Mouse (Mus musculus) ZHBTc4 (cell line): ENCODE results near the gene Nup210l.
"Not testable (repeated sequence)": the region's sequence is repeated elsewhere in the genome, so short reads cannot be mapped to it uniquely, and the experiment has no call there.

ENCODE experiments used
- DNase-seq: peaks from one replicate; pipeline ENCODE4 v3.0.0-alpha.2; 2011; ENCODE audit warnings: low read depth, low spot score

The Nup210l gene

DNA sequence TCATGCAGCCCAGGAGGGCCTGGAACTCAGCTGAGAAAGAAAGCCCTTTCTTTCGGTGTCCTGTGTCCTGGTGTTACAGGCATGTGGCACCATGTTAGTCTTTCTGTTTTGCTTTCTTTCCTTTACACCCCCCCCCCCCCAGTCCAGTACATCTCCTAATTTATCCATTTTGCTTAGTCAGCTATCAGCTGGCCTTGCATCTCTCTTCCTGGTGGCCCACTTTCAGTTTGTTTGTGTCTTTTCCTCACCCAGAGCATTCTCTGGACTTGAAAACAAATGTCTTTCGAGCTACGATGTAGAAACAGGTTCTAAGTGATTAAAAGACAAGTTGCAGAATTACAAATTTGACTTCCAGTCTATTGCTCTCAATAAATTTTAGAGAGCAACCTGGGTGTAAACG is 118.5 kb downstream of the Nup210l start:
- DNase-seq: no peak

DNA sequence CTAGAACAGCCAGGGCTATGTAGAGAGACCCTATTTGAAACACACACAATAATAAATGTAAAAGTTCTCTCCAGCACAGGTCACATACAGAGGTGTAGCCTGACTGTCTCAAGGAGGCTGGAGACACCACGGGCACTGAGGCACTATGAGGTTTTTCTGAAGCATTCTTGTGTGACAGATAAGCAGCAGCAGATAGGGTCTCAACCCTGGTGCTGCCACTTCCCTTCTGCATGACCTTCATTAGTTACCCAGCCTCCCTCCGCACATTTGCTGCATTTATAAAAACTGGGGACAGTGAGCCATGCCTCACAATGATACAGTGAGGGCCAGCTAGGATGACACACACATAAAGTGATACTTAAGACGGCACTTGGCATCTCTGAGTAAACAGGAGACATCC is 119.0 kb downstream of the Nup210l start:
- DNase-seq: no peak

DNA sequence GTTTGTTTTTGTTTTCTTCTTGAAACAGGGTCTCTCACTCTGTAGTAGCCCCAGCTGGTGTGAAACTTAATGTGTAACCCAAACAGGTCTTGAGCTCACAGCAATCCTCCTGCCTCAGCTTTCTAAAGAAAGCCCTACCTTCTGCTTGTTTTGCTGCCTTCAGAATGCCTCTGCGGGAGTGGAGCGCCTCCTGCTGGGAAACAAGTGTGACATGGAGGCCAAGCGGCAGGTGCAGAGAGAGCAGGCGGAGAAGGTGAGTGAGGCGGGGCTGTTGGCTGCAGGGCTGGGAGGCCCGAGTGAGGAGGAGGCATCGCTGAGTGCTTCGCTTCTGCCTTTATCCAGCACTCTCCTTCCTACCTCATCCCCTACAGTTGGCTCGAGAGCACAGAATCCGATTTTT is 120.4 kb downstream of the Nup210l start:
- peak; percentile 90 for DNase-seq

DNA sequence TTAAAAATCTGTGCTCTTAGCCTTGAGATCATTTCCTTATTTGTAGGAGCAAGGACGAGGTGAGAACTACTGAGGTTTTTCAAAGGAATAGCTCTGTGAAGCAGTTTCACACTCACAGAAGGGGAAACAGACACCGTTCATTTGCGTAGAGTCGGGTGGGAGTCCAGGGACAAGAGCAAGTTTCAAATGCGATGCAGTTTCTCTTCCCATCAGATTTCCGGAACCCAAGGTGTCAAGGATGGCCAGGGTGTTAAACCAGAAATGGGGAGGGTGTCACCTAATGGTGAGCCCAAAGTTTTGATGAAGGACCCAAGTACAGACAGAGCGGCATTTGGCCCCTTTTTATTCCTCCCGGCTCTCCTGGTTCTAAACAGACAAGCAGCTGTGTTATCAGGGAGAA is 127.1 kb downstream of the Nup210l start:
- no peak for DNase-seq

DNA sequence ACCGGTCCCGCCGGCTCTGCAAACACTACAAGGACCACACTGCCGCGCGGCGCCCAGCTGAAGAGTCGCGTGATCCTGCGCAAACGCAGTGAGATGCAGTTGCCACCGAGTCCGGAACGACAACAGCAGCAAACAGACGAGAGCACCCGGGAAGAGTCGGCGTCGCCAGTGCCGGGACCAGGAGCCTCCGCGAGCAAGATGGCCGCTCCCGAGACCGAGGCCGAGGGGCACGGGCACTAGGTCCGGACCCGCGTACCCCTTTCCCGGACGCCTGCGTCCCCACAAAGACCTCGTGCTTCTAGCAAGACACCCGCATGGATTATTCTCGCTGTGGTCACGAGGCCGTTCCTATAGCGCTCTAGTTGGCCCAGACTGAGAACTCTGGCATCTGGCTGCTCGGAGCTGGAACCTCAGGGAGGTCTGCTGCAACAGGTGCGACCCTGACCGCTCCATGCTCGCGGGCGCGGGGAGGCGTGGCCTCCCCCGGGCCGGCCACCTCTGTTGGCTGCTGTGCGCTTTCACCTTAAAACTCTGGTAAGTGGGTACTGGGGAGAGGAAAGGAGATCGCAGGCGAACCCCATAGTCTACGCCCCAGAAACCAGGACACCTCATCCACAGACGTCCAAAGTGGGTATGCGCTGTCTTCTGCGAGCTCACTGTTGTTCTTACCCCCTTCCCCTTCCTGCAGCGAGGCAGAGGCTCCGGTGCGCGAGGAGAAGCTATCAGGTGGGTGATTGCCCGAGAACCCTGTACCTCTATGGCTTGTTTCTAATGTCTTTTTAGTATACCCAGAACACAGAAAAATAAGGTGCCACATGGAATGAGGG is 127.8 kb downstream of the Nup210l start, which contains the start of gene Jtb:
Gene Jtb, plus strand, starts transcription at position 91 of the 827 bp plus-strand sequence.
- DNase-seq: peak; percentile 97

DNA sequence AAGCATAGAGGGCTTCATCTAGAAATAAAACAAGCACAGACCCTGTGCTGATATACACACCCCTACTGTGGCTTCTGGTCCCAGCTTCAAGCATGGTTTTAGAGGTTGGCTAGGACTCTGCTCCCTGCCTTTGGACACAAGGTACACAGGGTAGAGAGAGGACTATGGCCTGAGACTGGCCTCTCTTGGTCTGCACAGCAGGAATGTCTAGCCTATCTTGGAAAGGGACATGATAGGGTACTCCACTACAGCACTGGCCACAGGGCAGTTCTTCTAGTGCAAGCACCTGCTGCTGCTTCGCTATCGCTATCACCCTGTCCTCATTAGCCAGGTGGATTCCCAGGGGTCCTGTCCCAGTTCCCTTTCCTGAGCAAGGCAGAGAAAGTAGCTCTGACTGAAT is 137.3 kb downstream of the Nup210l start:
- no peak for DNase-seq

DNA sequence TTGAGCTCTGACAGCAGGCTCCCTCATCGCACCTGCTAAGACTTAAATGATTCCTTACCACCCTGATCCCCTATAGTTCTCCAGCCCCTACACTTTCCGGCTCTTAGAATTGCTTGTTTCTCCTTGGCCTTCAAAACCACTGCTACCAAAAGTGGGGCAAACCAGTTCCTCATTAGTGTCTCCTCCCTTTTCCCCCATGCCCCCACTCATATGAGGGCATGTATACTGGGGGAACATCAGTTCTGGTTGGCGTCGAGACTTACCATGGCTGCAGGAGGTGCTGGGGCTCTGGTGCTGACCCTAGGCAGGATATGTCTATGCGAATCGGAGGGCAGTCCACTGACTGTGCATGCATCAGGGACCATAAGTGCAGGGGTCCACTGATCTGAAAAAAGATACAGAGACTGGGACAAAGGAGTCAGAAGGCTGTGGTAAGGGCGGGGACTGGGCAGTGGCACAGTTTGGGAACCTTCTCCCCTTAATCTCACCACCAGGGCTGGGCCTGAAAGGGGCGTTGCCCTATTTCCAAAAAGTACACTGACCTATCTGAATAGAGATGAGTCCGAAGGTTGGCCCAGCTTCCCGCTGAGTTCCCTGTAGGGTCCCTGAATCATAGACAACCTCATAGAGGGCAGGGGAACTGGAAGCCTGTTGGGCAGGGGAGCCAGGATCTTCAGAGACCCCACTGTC is 137.9 kb downstream of the Nup210l start:
- DNase-seq: no peak

DNA sequence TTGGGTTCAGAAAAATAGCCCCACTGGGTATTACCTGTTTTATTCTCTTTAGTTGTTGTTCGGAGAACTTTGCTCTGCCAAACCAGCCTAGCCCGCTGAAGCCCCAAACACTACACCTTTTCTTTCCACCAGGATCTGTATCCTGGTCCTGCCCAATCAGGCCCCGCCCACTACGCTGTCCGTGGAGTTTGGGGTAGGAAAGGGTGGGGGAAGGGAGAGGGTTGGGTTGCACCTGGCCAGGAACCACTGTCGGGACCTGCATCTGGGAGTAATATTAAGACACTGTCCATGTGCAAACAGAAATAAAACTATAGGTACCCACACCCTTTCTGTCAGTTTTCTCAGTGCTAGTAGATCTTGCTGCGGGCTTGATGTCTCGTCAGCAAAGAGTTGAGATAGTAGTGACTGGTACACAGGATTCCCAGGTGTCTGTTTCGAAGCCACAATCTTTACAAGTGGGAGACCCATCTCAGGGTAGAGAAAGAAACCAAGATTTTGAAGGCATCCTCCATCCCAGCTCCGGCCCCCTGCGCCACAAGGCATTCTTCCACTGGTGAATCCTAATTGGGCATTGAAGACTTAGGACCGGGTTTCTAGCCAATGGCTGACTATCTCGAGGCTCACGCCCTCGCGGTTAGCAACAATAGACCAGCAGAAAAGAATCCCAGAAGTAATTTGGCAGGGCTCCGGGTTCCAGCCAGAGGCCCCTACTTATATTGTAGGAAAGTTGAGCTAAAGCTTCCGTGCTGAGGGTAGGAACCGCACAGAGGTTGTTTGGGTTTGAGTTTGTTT is 139.2 kb downstream of the Nup210l start, which contains the start of gene Creb3l4:
Gene Creb3l4, minus strand, starts transcription at position 529 of the 792 bp plus-strand sequence.
- DNase-seq: peak; percentile 83

DNA sequence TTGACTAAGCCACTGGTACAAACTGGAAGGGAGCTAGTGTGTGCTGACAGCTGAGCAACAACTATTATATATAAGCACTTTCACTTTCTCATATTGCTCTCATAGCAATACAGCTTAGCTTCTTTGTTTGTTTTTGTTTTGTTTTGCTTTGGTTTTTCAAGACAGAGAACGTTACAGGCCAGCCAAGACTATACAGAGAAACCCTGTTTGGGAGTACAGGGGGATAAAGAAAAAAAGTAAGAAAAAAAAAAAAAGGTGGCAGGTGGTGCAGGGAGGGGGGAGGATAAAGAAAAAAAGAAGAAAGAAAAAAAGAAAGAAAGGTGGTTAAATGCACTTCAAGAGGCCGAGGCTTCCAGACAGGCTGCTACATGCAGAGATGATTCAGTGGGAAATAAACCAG is 141.5 kb downstream of the Nup210l start:
- no peak for DNase-seq

DNA sequence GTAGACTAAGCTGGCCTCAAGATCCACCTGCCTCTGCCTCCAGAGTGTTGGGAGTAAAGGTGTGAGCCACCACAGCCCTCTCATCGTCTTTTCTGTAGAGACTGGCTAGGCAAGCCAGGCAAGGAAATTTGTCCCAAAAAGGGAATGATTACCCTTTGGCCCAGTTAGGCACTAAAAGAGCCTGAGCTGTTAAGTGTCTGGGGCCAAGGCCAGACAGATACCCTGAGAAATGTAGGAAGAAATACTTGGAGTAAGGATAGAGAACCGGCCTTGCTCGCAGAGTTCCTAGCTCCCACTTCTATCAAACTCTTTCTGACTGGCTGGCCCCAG is 143.7 kb downstream of the Nup210l start:
- no peak for DNase-seq

DNA sequence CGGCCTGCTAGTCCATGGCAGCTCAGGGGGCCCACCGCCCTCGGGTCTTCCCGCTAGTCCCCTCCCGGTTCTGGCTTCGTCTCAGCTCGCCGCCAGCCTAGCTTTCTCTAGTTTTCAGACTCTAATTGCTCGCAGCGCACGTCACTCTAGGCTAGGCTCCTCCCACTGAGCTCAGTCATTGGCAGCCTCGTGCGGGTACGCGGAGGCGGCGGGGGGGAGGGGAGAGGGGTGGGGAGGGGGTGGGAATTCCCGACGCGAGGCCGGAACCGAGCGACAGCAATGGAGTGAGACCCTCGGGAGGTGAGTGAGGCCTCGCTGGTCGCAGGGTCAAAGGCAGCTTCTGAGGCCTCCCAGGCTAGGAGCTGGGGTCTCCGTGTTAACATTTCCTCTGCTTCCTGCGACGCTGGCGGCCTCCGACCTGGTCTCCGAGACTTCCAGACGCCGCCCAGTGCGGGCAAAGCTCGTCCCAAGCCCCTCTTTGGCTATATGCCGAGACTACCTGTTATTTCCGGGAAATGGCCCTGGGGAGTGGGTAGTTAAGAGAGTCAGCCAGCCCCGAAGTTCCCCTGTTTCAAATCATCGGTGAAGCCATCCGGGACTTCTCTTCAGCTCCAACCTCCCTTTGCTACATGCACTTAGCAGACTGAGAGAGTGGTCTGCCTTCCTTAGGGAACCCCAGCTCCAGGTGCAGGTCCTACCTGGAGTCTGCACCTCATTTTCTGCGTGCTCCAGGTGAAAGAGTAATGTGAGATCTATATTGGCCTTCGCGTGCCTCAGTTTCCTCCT is 144.2 kb downstream of the Nup210l start, which contains the start of gene Slc39a1:
Gene Slc39a1, plus strand, starts transcription at position 213 of the 786 bp plus-strand sequence.
- DNase-seq: peak; percentile 96

DNA sequence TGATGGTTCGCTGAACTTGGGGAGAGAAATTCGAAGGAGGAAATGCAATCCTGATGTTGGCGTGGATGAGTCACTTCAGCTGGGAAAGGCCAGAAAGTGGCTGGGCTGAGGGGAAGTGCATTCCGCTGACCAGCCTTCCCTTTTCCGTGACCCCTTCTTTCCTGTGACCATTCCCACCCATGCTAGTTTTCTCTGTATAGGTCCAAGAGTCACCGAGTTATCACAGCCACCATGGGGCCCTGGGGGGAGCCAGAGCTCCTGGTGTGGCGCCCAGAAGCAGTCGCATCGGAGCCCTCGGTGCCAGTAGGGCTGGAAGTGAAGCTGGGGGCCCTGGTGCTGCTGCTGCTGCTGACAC is 144.8 kb downstream of the Nup210l start:
- DNase-seq: no peak

DNA sequence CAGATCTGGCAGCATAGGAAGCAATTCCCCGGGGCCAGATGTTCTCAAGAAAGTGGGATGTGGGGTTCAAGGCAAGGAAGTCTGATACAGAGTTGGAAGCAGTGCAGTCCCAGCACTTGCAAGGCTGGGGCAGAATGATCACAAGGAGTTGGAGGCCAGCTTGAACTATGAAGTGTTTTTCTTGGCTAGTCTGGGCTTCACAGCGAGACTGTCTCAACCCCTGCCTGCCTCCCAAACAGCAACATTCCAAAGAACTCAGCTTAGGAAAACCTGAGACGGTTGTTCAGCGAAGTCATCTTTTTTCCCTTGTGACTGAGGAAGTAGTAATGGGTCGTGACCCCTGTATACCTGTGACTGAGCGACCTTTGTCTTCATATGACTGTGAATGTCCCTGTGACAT is 146.9 kb downstream of the Nup210l start:
- no peak for DNase-seq

DNA sequence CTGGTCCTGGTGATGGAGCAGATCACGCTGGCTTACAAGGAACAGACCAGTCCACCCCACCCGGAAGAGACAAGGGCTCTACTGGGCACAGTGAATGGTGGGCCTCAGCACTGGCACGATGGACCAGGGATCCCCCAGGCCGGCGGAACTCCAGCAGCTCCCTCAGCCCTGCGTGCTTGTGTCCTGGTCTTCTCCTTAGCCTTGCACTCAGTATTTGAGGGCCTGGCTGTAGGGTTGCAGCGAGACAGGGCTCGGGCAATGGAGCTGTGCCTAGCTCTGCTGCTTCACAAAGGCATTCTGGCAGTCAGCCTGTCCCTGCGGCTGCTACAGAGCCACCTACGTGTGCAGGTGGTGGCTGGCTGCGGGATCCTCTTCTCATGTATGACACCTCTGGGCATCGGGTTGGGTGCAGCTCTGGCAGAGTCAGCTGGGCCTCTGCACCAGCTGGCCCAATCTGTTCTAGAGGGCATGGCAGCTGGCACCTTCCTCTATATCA is 147.8 kb downstream of the Nup210l start:
- not testable (repeated sequence) for DNase-seq

DNA sequence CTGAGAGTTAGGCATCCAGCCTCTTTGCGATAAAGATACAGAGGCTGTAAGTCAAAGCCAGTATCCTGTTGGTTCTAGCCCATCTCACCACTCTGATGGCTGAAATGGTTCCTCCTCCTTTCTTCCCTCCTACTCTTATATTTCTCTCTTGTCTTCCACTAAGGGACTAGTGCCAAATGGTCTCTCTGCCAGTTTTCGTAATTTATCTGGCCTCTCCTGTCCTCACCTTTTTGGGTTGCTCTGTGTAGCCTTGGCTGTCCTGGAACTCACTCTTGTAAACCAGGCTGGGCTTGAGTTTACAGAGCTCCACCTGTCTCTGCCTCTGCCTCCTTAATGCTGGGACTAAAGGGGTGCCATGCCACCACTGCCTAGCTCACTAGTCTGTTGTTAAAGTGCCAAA is 148.7 kb downstream of the Nup210l start:
- not testable (repeated sequence) for DNase-seq

DNA sequence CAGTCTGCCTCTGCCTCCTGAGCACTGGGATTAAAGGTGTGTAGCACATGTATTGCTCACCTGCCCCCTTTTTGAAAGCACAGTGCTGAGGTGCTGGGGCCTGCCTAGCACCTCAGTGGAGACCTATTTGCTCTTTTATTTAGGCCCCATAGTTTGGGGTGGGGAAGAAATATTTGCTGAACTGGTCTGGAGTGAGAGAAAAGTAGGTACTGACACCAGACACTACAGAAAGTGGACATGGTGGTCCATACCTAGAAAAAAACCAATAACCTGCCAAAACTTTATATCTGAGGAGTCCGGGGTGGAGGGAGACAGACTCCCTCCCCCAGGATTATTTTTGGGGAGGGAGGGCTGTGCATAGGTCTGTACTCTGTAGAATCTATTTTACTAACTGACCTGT is 149.2 kb downstream of the Nup210l start:
- not testable (repeated sequence) for DNase-seq

DNA sequence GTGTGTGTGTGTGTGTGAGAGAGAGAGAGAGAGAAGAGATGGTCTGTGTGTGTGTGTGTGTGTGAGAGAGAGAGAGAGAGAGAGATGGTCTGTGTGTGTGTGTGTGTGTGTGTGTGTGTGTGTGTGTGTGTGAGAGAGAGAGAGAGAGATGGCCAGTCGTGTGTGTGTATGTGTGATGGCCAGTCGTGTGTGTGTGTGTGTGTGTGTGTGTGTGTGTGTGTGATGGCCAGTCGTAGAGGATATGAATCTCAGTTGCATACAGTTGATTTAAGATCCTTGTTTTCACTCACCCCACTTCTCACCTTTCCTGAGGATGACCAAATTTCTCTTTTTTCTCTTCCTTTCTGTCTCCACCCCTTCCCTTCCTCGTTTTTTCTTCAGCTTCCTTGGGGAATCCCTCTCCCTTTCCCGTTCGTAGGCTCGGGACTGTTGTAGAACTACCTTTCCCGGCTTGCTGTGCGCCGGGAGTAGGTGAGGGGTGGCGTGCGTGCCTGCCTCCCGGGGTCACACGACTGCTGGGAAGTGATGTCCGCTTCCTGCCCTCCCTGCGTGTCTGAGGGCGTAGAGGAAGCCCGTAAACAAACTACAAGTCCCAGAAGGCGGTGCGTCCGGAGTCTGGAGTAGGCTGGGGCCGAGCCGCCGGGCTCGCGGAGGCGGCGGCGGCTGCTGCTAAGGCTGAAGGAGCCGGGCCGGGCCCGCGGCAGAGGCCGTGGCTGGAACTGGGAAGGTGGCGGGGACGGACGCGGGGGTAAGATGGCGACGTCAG is 149.9 kb downstream of the Nup210l start, which contains the start of gene Crtc2:
Gene Crtc2, plus strand, starts transcription at position 511 of the 766 bp plus-strand sequence.
- peak; percentile 99 for DNase-seq

DNA sequence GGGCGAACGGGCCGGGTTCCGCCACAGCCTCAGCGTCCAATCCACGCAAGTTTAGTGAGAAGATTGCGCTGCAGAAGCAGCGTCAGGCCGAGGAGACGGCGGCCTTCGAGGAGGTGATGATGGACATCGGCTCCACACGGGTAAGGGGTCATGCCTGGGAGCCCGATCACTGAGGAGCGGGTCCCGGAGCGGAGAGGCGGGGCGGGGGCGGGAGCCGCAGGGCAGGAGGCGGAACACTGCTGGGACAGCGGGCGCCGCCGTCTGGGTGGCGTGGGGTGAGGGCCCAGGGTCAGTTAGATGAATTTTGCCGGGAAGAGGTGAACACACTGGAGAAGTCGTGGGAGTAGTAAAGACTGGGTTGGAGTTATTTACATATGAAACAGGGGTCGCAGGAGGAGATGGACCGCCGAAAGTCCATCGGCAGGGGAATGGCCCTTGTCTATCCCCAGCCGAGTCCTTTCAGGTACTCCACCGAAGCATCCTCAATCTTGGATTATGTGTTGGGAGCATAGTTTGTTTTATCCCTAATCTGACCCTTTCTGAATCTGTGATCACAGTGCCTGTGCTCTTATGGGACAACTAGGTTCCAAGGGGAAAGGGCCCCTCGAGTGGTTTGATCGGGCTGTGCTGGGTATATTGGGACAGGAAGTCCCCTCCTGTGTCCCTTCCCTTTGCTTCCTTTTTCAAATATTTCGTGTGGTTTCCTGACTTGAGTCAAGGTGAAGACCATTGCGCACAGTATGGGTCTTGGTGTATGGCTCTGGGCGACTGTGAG is 150.7 kb downstream of the Nup210l start:
- DNase-seq: peak; percentile 27

DNA sequence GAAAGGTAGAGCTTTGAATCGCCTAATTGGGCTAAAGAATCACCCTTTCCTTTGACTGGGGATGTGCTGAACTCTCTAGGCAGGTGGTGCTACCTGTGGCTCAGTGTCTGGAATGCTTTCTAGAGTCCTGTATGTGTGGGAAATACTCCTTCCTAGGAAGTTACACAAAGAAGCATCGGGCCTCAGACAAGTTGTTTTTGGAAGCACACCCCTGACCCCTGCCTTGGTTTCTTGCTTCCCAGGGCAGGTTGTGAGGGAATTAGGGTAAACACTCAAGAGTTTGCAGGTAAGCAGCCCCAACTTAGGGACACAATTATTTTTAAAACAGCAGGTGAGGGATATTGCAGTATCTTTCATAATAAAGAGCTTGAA is 151.2 kb downstream of the Nup210l start:
- no peak for DNase-seq
